Mouse (Mus musculus) liver, adult (tissue): ENCODE measurements around the gene Hilpda.
A peak's percentile ranks its signal among the peaks of the same experiment; 100 is the strongest.

ENCODE experiments used
- GATA4 ChIP-seq: IDR thresholded peaks from 2 replicates; pipeline ENCODE4 v1.6.1; 2014; ENCODE audit warnings: mild to moderate bottlenecking, low read length; ENCODE audit not compliant: insufficient replicate concordance

Hilpda gene

GRCm38 (mm10) chr6:29263650-29264455 lies 8.4 kb upstream of the Hilpda start:
- TF ChIP-seq GATA4: no peak

GRCm38 (mm10) chr6:29264456-29264781 lies 7.9 kb upstream of the Hilpda start:
- no peak for TF ChIP-seq GATA4

GRCm38 (mm10) chr6:29266936-29267335 lies 5.4 kb upstream of the Hilpda start:
- no peak for TF ChIP-seq GATA4

- no peak for TF ChIP-seq GATA4
Observed at GRCm38 (mm10) chr6:29269006-29269668, 3.2 kb upstream of the Hilpda start.

- TF ChIP-seq GATA4: no peak
Observed at GRCm38 (mm10) chr6:29270961-29271360, 1.3 kb upstream of the Hilpda start.

- no peak for TF ChIP-seq GATA4
Observed at GRCm38 (mm10) chr6:29276746-29277145, 4.5 kb downstream of the Hilpda start.

- peak; percentile 6; the same call in 1 of the 2 replicates for TF ChIP-seq GATA4
Observed at GRCm38 (mm10) chr6:29278513-29279267, 6.4 kb downstream of the Hilpda start.

- TF ChIP-seq GATA4: no peak
Observed at GRCm38 (mm10) chr6:29279293-29279692, 7.0 kb downstream of the Hilpda start, which contains the start of gene Fam71f2. Fam71f2 (plus strand) TSS chr6:29279593.

- TF ChIP-seq GATA4: no peak
Observed at GRCm38 (mm10) chr6:29280671-29281070, 8.4 kb downstream of the Hilpda start.

GRCm38 (mm10) chr6:29286870-29287269 lies 14.6 kb downstream of the Hilpda start:
- TF ChIP-seq GATA4: no peak

GRCm38 (mm10) chr6:29287481-29287880 lies 15.2 kb downstream of the Hilpda start:
- no peak for TF ChIP-seq GATA4

- no peak for TF ChIP-seq GATA4
Observed at GRCm38 (mm10) chr6:29287944-29288343, 15.7 kb downstream of the Hilpda start.

- no peak for TF ChIP-seq GATA4
Observed at GRCm38 (mm10) chr6:29288651-29289050, 16.4 kb downstream of the Hilpda start.

- no peak for TF ChIP-seq GATA4
Observed at GRCm38 (mm10) chr6:29299112-29299511, 26.8 kb downstream of the Hilpda start.

- TF ChIP-seq GATA4: no peak
Observed at GRCm38 (mm10) chr6:29303251-29303650, 31.0 kb downstream of the Hilpda start.

- no peak for TF ChIP-seq GATA4
Observed at GRCm38 (mm10) chr6:29303726-29304125, 31.4 kb downstream of the Hilpda start.
